Mouse (Mus musculus): ENCODE measurements at regions not wholly inside any gene's neighbourhood (a gene's known extent, or its start where the extent isn't known, plus 50 kb on each side); places are given as distances from the start of the nearest gene placed in this dataset.

- no peak for TF ChIP-seq POLR2A (IDR thresholded peaks at IDR 0.05; ENCODE audit: extremely low read depth, insufficient read depth, low read length)
- no peak for TF ChIP-seq CTCF (IDR thresholded peaks at IDR 0.05; ENCODE audit: low read depth, low read length)
Measured at GRCm38 (mm10) chr19:52068806-52069205, 195.3 kb upstream of the Ins1 start.

All from liver, adult 2 months (tissue).